Mouse (Mus musculus): ENCODE results near the gene AI413582. TPM values are rescaled to one million over a fixed set of nuclear protein-coding genes. Genes with fewer than 3 reads are reported as not detected.

AI413582 gene
- total and polyA plus RNA-seq, 3 experiments = 20.6 to 56.5 TPM; not detected in 1

DNA sequence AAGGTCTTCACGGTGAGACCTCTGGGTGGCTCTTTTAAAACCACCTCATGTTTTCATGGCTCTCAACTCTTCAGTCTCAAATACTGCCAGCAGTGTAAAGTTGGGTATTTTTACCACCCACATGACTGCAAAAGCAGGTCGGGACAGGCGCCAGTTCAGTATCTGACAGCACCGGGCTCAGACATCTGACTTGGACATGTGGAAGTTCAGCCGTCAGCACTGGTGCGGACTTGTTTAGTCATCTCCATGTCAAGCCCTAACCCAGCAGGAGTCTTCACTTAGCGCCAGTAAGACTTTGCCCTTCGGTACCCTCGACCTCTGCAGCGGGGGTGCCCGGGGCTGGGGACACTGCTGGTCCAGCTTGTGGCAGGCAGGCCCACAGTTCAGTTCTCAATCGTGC lies 21.7 kb upstream of the AI413582 start:
- no peak overlapping the region for H3K9ac ChIP-seq (ENCODE audit: control insufficient read depth, low read depth, low read length, poor library complexity, severe bottlenecking)
- H3K4me3 ChIP-seq (ENCODE audit: control insufficient read depth in 1 of 2, insufficient read depth in 1 of 2, low read depth in 2 of 2, low read length in 2 of 2) = no peak overlapping the region
- no peaks in the 10 kb centered on the region for H3K27me3 ChIP-seq (ENCODE audit: control insufficient read depth in 1 of 2, insufficient read depth in 2 of 2, low read length in 2 of 2)
- H3K79me2 ChIP-seq (ENCODE audit: control insufficient read depth, insufficient read depth, low read length, poor library complexity) = peaks cover 5% of the 10 kb centered on the region; the same call in 1 of the 2 replicates
- no peak for TF ChIP-seq ZMIZ1 (IDR thresholded peaks at IDR 0.05; ENCODE audit: low read depth, low read length)
- no peak for TF ChIP-seq MAFK (IDR thresholded peaks at IDR 0.05; ENCODE audit: borderline replicate concordance, low read depth, low read length)
- no peak for TF ChIP-seq USF1 (IDR thresholded peaks at IDR 0.05; ENCODE audit: low read depth, low read length)
- TF ChIP-seq POLR2A (IDR thresholded peaks at IDR 0.05; ENCODE audit: control insufficient read depth in 1 of 2, insufficient read depth in 1 of 2, low read depth in 1 of 2, low read length in 2 of 2, poor library complexity in 1 of 2) = no peak
- TF ChIP-seq GATA1 (IDR thresholded peaks at IDR 0.05; ENCODE audit: low read depth, low read length) = no peak
- no peak for TF ChIP-seq POLR2AphosphoS5 (IDR thresholded peaks at IDR 0.05; ENCODE audit: borderline replicate concordance, low read depth, low read length)
- no peak for TF ChIP-seq JUND (IDR thresholded peaks at IDR 0.05; ENCODE audit: low read depth, low read length)
- TF ChIP-seq CTCF (IDR thresholded peaks at IDR 0.05 in 2 of 3, conservative IDR thresholded peaks at IDR 0.05 in 1 of 3; ENCODE audit: control insufficient read depth in 1 of 3, insufficient read depth in 1 of 3, low read depth in 2 of 3, low read length in 3 of 3, poor library complexity in 1 of 3, severe bottlenecking in 1 of 3) = no peak
- TF ChIP-seq MAX (IDR thresholded peaks at IDR 0.05; ENCODE audit: low read length) = no peak
- TF ChIP-seq USF2 (IDR thresholded peaks at IDR 0.05; ENCODE audit: borderline replicate concordance in 1 of 2, insufficient read depth in 1 of 2, low read depth in 1 of 2, low read length in 2 of 2) = no peak
- no peak for TF ChIP-seq CHD1 (IDR thresholded peaks at IDR 0.05; ENCODE audit: low read depth, low read length)
- no peak for TF ChIP-seq TBP (IDR thresholded peaks at IDR 0.05; ENCODE audit: low read depth, low read length)
- no peak for TF ChIP-seq TAL1 (IDR thresholded peaks at IDR 0.05; ENCODE audit: low read length)
- no peak for TF ChIP-seq CHD2 (IDR thresholded peaks at IDR 0.05; ENCODE audit: low read length)
- TF ChIP-seq RCOR1 (IDR thresholded peaks at IDR 0.05; ENCODE audit: low read depth, low read length) = no peak
- no peak for TF ChIP-seq ELF1 (IDR thresholded peaks at IDR 0.05; ENCODE audit: low read depth, low read length)
- TF ChIP-seq NRF1 (IDR thresholded peaks at IDR 0.05; ENCODE audit: insufficient read depth, low read depth, low read length, poor library complexity, severe bottlenecking) = no peak
- no peak for DNase-seq (ENCODE audit: low read depth, low spot score)
- peaks cover 22 to 31% of the 10 kb centered on the region in 2 experiments for H3K4me1 ChIP-seq (ENCODE audit: control insufficient read depth in 1 of 2, insufficient read depth in 2 of 2, low read length in 2 of 2)
- no peaks in the 10 kb centered on the region for H3K9me3 ChIP-seq (replicated peaks; ENCODE audit: insufficient read depth, low read length)
- H3K27ac ChIP-seq (ENCODE audit: control insufficient read depth, low read depth, low read length) = no peak overlapping the region
- peaks cover 3 to 32% of the 10 kb centered on the region in 2 experiments for H3K36me3 ChIP-seq (ENCODE audit: control insufficient read depth in 1 of 2, insufficient read depth in 2 of 2, low read length in 2 of 2)

DNA sequence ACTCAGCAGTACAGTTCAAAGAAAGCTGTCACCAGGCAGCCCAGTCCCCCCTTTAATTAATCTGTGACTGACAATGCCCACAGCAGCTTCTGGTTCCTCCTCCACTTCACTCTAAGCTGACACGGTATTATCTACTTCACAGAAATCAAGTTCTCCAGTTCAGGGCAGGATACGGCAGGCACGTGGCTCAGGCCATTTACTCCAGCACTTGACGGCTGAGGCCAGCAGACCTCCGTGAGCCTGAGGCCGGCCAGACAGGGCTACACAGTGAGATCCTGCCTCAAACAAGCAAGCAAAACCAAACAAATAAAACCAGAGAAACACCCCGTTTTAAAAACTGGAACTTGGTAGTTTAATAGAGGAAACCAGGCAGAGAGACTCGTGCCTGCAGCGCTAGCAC lies 21.1 kb upstream of the AI413582 start:
- Histone ChIP-seq H3K79me2 (ENCODE audit: control insufficient read depth, insufficient read depth, low read length, poor library complexity) (peaks cover 2% of the 10 kb centered on the region; the same call in 1 of the 2 replicates), H3K27ac (ENCODE audit: control insufficient read depth, low read depth, low read length) (no peak overlapping the region), H3K36me3 (ENCODE audit: control insufficient read depth in 1 of 2, insufficient read depth in 2 of 2, low read length in 2 of 2) (peaks cover 7 to 32% of the 10 kb centered on the region in 2 experiments), H3K9me3 (replicated peaks; ENCODE audit: insufficient read depth, low read length) (no peaks in the 10 kb centered on the region), H3K9ac (ENCODE audit: control insufficient read depth, low read depth, low read length, poor library complexity, severe bottlenecking) (no peak overlapping the region), H3K4me1 (ENCODE audit: control insufficient read depth in 1 of 2, insufficient read depth in 2 of 2, low read length in 2 of 2) (peaks cover 22 to 31% of the 10 kb centered on the region in 2 experiments), H3K27me3 (ENCODE audit: control insufficient read depth in 1 of 2, insufficient read depth in 2 of 2, low read length in 2 of 2) (no peaks in the 10 kb centered on the region), H3K4me3 (ENCODE audit: control insufficient read depth in 1 of 2, insufficient read depth in 1 of 2, low read depth in 2 of 2, low read length in 2 of 2) (no peak overlapping the region)
- TF ChIP-seq HCFC1 (IDR thresholded peaks at IDR 0.05; ENCODE audit: low read depth, low read length) (no peak), CTCF (IDR thresholded peaks at IDR 0.05 in 2 of 3, conservative IDR thresholded peaks at IDR 0.05 in 1 of 3; ENCODE audit: control insufficient read depth in 1 of 3, insufficient read depth in 1 of 3, low read depth in 2 of 3, low read length in 3 of 3, poor library complexity in 1 of 3, severe bottlenecking in 1 of 3) (no peak), RAD21 (IDR thresholded peaks at IDR 0.05; ENCODE audit: low read depth, low read length) (no peak), E2F4 (IDR thresholded peaks at IDR 0.05; ENCODE audit: borderline replicate concordance, low read depth, low read length) (no peak), USF2 (IDR thresholded peaks at IDR 0.05; ENCODE audit: borderline replicate concordance in 1 of 2, insufficient read depth in 1 of 2, low read depth in 1 of 2, low read length in 2 of 2) (no peak), POLR2A (IDR thresholded peaks at IDR 0.05; ENCODE audit: control insufficient read depth in 1 of 2, insufficient read depth in 1 of 2, low read depth in 1 of 2, low read length in 2 of 2, poor library complexity in 1 of 2) (no peak)
- DNase-seq (ENCODE audit: low read depth, low spot score) = no peak
